Mouse (Mus musculus) urinary bladder, postnatal 36 days (tissue): Measurements from ENCODE around the gene 1600014C10Rik.

Source experiments
- DNase-seq, 2 experiments: peaks; one replicate each; pipeline ENCODE4 v3.0.0; 2022; ENCODE audit warnings: low spot score in 2 of 2, mixed read lengths in 1 of 2

1600014C10Rik gene

DNA sequence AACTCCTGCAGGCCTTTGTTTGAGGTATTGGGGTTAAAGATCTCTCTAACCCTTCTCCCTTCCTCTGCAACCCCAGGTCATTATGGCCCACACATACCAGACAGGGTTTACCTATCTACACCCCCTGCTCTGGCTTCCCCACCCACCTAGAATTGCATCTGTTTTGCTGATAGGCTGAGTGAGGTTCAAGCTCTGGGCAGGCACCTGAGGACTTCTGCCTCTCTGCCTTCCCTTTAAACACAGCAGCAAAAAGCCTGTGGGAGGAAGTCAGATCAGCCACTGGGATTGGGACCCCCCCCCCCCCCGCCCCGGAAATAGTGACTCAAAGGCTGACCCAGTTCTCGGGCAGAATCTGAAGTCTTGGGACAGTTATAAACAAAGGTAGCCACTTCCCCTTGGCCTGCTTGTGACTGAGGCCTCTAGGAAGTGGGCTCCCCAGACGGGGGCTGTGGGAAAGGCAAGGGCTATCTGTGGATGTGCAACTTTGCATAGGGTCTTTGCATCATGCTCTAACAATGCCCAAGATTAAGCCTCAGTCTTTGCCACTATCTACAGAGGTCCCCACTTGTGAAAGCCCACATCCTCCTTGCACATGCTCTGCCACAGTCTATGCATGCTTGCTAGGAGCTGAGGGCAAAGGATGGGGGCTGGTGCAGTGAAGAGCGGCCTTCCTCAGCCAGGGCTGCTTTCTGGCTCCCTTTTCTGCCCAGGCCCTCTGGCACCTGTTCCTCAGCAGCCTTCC, 31.6 kb downstream of the 1600014C10Rik start:
- DNase-seq = no peak

GRCm38 (mm10) chr7:38215281-38215680, 32.3 kb downstream of the 1600014C10Rik start:
- DNase-seq = no peak

DNA sequence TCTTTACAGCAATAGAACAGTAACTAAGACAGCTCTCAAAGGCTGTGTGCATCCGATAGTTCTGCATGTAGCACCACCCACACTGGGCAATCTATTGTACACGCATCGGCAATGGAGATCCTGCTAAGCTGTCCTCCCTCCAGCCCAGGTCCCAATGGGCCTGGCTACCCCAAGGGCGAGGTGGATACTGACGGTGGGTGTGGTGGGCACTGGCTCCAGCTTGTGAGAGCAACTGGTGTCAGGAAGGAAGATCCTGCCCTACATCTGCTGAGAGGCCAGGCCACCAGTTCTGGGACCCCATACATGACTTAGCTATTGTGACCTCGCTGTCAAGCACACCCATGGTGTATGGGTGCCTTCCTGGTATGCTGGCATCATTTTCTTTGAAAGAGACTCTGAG, 32.7 kb downstream of the 1600014C10Rik start:
- DNase-seq = no peak

DNA sequence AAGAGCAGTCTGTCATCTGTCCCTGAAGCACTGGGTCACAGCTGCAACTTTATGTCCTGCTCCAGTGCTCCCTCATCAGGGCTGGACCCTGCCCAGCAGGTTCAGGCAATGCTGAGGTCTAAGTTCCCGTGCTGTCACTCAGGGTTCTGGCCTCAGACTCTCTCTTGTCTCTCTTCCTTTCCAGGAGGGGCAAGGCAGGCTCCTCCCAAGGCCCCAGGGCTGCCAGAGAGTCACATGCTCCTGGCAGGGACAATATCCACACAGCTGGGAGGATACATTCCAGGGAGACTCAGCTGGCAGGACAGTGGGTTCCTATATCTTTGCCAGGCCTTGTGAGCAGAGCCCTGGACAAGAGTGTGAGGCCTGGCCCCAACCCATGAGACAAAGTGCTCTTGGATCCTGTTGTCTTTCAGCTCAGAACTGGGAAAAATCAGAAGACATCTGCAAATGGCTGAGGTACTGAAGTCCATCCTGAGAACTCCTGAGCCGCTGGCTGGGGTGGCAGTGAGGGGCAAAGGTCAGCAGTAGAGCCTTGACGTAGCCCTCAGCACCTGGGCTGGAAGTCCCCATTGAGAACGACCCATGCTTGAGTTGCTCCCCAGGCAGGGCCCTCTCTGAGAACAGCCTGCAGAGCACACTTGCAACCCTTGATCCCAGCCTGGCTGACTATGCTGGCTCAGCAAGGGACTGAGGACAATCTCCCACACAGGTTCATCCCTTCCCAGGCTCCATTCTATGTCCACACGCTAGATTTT, 34.6 kb downstream of the 1600014C10Rik start:
- DNase-seq = peak; percentile 64 to 90

DNA sequence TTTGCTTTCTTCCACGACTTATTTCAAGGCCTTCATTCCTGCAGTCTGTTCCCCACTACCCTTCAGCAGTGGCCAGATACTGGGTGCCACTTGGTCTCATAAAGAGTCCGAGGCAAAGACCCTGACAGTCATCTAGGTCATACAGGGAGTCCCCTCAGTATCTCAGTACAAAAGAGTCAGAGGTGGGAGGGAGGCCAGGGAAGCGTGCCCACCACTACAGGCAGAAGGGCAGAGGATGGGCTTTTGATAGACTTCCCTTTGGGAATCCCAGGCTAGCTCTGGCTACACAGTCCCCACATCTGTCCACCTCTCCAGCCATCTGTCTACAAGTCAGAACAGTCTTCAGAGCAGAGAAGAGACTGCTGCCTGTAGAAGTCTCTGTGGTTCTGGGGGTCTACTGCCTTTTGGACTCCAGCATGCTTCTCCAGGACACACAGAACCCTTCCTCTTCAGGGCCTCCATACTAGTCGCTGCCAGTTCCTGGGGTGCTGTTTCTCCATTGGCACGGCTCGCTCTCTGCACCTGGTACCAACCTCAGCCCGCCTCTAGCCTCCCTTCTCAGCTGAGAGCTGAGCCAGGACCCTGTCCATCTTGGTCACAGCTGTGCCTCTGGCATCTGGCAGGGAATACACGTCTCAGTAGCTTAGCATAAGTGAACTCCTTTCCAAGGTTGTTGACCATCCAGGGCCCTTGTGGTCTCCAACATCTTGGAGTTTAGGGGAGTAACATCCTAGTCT, 35.8 kb downstream of the 1600014C10Rik start:
- no peak for DNase-seq

- DNase-seq = no peak
These were observed 36.5 kb downstream of the 1600014C10Rik start for GRCm38 (mm10) chr7:38219526-38219925.

- no peak for DNase-seq
These were observed 37.8 kb downstream of the 1600014C10Rik start for GRCm38 (mm10) chr7:38220866-38221265.

GRCm38 (mm10) chr7:38224577-38225369, 41.8 kb downstream of the 1600014C10Rik start:
- DNase-seq = no peak

DNA sequence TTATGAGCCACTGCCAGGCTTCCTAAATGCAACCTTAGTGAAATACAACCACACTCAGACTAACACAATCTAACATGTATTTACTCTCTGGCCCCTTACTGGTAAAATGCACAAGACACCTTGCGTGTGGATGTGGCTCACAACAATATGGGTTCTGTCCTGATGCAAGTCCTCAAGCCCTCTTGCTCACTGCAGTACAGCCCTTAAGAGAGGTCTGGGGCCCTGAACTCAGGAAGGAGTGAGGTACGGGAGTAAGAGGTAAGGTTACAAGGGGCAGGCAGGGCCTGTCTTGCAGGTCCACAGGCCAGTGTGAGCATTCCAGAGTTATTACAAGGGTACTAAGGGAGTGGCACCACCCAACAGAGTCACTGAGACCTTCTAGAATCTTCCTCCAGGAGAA, 43.2 kb downstream of the 1600014C10Rik start:
- DNase-seq = peak in 1 of 2 experiments; percentile 36

DNA sequence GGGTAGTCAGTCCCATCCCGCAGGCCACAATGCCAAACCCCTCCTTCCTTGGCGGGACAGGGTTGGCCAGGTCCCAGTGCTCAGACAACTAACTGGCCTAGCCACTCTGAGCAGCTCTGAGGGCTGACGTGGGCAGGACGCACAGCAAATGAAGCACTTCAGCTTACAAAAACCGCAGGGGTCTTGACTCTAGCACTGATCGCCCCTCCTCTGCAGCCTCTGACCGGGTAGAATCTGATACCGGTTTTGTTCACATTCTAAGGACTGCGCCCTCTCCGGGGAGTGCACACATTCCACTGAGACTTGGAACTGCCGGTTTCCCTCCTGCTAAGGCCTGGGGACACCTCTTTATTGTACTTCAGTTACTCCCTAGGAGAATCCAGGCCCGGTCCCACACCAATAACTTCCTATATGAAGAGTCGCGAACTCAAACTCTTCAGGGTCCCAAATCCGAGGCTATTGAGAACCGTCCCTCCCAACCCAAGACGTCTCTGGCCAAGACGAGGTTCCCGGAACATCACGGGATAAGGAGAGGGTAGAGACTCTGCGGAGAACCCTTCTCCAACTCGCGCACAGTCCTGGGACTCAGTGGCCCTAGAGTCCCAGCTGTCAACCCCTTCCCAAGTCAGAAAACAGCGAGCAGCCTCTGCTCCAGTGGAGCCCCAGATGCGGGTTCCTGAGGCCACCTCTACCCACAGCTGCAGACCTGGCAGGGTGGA, 44.3 kb downstream of the 1600014C10Rik start:
- peak; percentile 81 to 92 for DNase-seq

DNA sequence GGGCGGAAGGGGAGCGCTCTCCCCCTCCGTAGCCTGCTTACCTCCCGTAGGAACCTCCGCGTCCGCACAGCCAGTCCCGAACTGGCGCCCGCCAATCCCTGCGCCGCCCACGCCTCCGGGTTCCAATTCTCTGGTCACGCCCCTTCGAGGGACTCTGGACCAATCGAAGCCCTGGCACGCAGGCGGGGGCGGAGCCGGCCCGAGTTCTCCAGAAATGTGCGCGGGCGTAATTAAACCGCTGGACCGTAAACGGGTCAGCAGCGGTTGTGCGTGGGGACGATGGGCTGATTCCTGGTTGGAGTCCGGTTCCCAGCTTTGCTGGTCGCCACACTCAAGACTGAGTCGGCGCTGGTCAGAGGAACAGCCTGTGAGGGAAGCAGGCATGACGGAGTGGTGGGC, 44.9 kb downstream of the 1600014C10Rik start, which contains the start of gene Plekhf1:
Plekhf1 (minus strand) TSS at position 117 of the 399 bp plus-strand sequence.
- peak; percentile 94 to 96 for DNase-seq

- DNase-seq = no peak
These were observed 45.3 kb downstream of the 1600014C10Rik start for GRCm38 (mm10) chr7:38228329-38228728.

- DNase-seq = peak in 1 of 2 experiments; percentile 52
These were observed 47.3 kb downstream of the 1600014C10Rik start for GRCm38 (mm10) chr7:38230285-38230684.

DNA sequence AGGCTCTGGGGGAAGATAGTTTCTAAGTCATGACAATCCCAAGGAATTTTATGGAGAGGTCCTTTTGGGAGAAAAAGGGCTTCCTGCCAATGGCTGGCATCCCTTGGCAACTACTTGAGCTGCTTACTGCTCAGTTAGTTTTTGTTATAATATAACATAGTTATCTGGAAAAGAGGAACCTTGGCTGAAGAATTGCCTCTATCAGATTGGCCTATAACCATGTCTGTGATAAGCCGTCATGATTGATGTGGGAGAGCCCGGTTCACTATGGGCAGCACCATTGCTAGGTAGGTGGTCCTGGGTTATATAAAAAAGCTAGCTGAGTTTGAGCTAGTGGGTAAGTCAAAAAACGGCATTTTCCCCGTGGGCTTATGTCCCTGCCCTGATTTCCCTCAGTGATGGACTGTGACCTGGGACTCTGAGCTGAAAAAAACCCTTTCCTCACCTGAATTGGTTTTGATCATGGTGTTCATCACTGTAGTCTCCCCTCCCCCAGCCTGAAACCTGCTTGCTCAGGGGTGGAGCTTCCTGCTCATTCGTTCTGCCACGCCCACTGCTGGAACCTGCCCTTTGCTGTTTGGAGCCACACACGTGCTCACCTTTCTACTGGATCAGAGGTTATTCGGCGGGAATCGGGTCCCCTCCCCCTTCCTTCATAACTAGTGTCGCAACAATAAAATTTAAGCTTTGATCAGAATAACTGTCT, 53.5 kb downstream of the 1600014C10Rik start:
- no peak for DNase-seq

DNA sequence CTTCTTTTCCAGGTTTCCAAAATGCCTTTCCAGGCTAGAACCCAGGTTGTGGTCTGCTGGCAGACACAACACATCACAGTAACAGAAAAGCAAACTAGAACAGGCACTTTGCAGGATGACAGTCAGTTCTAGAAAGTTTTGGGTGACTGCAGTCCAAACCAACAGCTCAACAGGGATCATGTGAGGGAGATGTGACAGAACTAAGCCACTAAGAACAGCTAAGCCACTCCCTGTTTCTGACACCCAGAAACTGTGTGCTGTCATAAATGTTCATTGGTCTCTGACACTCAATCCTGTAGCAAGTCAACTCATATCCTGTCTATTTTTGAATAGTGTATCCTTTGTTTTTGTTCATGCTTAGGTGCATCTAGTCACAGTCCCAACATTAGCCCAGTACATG, 54.1 kb downstream of the 1600014C10Rik start:
- DNase-seq = no peak

DNA sequence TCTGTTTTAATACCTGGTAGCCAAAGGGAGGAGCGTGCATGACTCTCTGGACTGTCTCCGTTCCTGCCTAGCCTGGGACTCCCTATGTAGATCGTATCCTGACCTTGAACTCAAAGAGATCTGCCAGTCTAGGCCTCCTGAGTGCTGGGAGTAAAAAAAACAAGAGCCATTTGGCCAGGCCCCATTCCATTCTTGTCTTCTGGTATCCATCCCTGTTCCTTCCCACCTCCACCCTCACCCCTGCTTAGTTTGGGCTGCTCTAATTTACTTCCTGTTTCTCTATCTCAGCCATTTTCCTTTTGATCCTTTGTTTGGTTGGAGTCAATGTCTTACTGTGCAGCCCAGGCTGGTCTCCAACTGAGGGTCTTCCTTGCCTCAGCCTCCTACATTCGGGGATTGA, 59.4 kb downstream of the 1600014C10Rik start:
- DNase-seq = no peak
